Mouse (Mus musculus) liver, embryonic 12.5 days (tissue): ENCODE measurements around the gene Cdh1. TPM values are rescaled to one million over a fixed set of nuclear protein-coding genes. Genes with fewer than 3 reads are reported as not detected.

Source experiments
- ATAC-seq: fragments of 200-750 bp; cut with Nextera tagmentation; 2 replicates; pipeline ENCODE4 v1.8.0; 2017; ENCODE audit warnings: moderate number of reproducible peaks, mild to moderate bottlenecking, moderate library complexity
- H3K27ac ChIP-seq: fragments of 300-500 bp; sonication (generic); 2 replicates; pipeline ENCODE4 v1.5.1; 2016; ENCODE audit warnings: mild to moderate bottlenecking
- H3K27me3 ChIP-seq: fragments of 300-500 bp; sonication (generic); replicated peaks from 2 replicates; pipeline ENCODE4 v1.6.1; 2016; ENCODE audit warnings: mild to moderate bottlenecking, moderate library complexity
- H3K36me3 ChIP-seq: fragments of 300-500 bp; sonication (generic); 2 replicates; pipeline ENCODE4 v1.6.1; 2016; ENCODE audit warnings: mild to moderate bottlenecking, moderate library complexity
- H3K4me1 ChIP-seq: fragments of 300-500 bp; sonication (generic); 2 replicates; pipeline ENCODE4 v1.6.1; 2016
- H3K4me2 ChIP-seq: fragments of 300-500 bp; sonication (generic); 2 replicates; pipeline ENCODE4 v1.6.1; 2016; ENCODE audit warnings: mild to moderate bottlenecking, moderate library complexity
- H3K4me3 ChIP-seq: fragments of 300-500 bp; sonication (generic); 2 replicates; pipeline ENCODE4 v1.5.1; 2016; ENCODE audit warnings: mild to moderate bottlenecking, moderate library complexity
- H3K9ac ChIP-seq: fragments of 300-500 bp; sonication (generic); 2 replicates; pipeline ENCODE4 v1.6.1; 2016; ENCODE audit warnings: mild to moderate bottlenecking, moderate library complexity
- H3K9me3 ChIP-seq: fragments of 300-500 bp; sonication (generic); replicated peaks from 2 replicates; pipeline ENCODE4 v1.6.1; 2016; ENCODE audit warnings: mild to moderate bottlenecking, moderate library complexity
- WGBS: fragments of 180-500 bp; shearing (Covaris S2); methylation state at CpG from one replicate; pipeline ENCODE4 v1.1.7; 2016; ENCODE audit not compliant: insufficient replicate concordance; 5-methylcytosine and 5-hydroxymethylcytosine counted together
- polyA plus RNA-seq: library from polyadenylated mRNA; unstranded; fragments of >200 nt; fragmentation: Nextera tagmentation; extraction: Ambion mirVana; gene quantifications from 2 replicates; pipeline ENCODE4 v1.2.1, GENCODE M21; 2016

The Cdh1 gene
- polyA plus RNA-seq, 1 experiment from 2014 or later: 11.4 TPM

GRCm38 (mm10) chr8:106642172-106642571 lies 39.0 kb downstream of the Cdh1 start:
- no peak overlapping the region for H3K9ac ChIP-seq
- no peaks in the 10 kb centered on the region for H3K9me3 ChIP-seq
- H3K27ac ChIP-seq: no peak overlapping the region
- H3K4me3 ChIP-seq: no peak overlapping the region
- H3K4me2 ChIP-seq: no peak overlapping the region
- WGBS: 58% methylated on average over 2 of the region's 2 CpGs
- no peak for ATAC-seq
- H3K27me3 ChIP-seq: 0 out of 2 replicates have a peak, but pooled peaks cover 3% of the 10 kb centered on the region
- H3K36me3 ChIP-seq: no peaks in the 10 kb centered on the region
- peaks cover 8% of the 10 kb centered on the region; the same call in 1 of the 2 replicates for H3K4me1 ChIP-seq

DNA sequence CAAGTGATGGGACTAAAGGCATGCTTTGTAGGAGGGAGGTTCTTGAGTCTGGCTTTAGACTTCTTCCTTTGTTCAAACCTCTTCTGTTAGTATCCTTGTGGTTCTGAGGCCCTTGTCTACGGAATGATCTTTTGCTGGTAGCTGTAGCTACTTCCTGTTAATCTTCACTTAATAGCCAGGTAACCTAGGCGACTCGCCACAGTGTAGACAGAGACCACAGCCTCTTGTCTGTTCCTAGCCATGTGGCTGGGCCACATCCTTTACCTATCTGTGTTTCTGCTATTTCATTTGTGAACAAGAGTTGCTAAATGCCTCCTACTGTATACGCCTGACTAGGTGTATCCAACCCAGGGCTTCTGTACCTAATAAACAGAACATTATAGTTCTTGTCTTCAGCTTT lies 39.9 kb downstream of the Cdh1 start:
- 0 out of 2 replicates have a peak, but pooled peaks cover 3% of the 10 kb centered on the region for H3K27me3 ChIP-seq
- H3K4me3 ChIP-seq: no peak overlapping the region
- 36% methylated on average over 4 of the region's 4 CpGs for WGBS
- H3K9me3 ChIP-seq: no peaks in the 10 kb centered on the region
- H3K4me2 ChIP-seq: no peak overlapping the region
- H3K36me3 ChIP-seq: no peaks in the 10 kb centered on the region
- H3K4me1 ChIP-seq: peaks cover 8% of the 10 kb centered on the region; the same call in 1 of the 2 replicates
- H3K9ac ChIP-seq: no peak overlapping the region
- no peak overlapping the region for H3K27ac ChIP-seq
- ATAC-seq: no peak

- 0 out of 2 replicates have a peak, but pooled peaks cover 3% of the 10 kb centered on the region for H3K27me3 ChIP-seq
- no peak overlapping the region for H3K27ac ChIP-seq
- H3K9me3 ChIP-seq: no peaks in the 10 kb centered on the region
- H3K4me1 ChIP-seq: peaks cover 8% of the 10 kb centered on the region; the same call in 1 of the 2 replicates
- 55% methylated on average over 3 of the region's 3 CpGs for WGBS
- H3K9ac ChIP-seq: no peak overlapping the region
- ATAC-seq: no peak
- no peak overlapping the region for H3K4me3 ChIP-seq
- no peak overlapping the region for H3K4me2 ChIP-seq
- H3K36me3 ChIP-seq: no peaks in the 10 kb centered on the region
Measured at GRCm38 (mm10) chr8:106644957-106645356, 41.8 kb downstream of the Cdh1 start.

GRCm38 (mm10) chr8:106646153-106646552 lies 43.0 kb downstream of the Cdh1 start:
- 67% methylated on average over 2 of the region's 2 CpGs for WGBS
- no peak overlapping the region for H3K27ac ChIP-seq
- no peaks in the 10 kb centered on the region for H3K36me3 ChIP-seq
- no peak overlapping the region for H3K9ac ChIP-seq
- H3K9me3 ChIP-seq: no peaks in the 10 kb centered on the region
- H3K4me2 ChIP-seq: no peak overlapping the region
- no peak for ATAC-seq
- 0 out of 2 replicates have a peak, but pooled peaks cover 3% of the 10 kb centered on the region for H3K27me3 ChIP-seq
- 0 out of 2 replicates have a peak, but pooled peaks cover 3% of the 10 kb centered on the region for H3K4me1 ChIP-seq
- H3K4me3 ChIP-seq: no peak overlapping the region

- no peak overlapping the region for H3K4me3 ChIP-seq
- no peak overlapping the region for H3K4me2 ChIP-seq
- no peak overlapping the region for H3K9ac ChIP-seq
- 0 out of 2 replicates have a peak, but pooled peaks cover 3% of the 10 kb centered on the region for H3K27me3 ChIP-seq
- no peak for ATAC-seq
- 67% methylated on average over 5 of the region's 5 CpGs for WGBS
- no peaks in the 10 kb centered on the region for H3K9me3 ChIP-seq
- H3K36me3 ChIP-seq: no peaks in the 10 kb centered on the region
- H3K27ac ChIP-seq: no peak overlapping the region
- H3K4me1 ChIP-seq: no peaks in the 10 kb centered on the region
Measured at GRCm38 (mm10) chr8:106646731-106647130, 43.6 kb downstream of the Cdh1 start.

DNA sequence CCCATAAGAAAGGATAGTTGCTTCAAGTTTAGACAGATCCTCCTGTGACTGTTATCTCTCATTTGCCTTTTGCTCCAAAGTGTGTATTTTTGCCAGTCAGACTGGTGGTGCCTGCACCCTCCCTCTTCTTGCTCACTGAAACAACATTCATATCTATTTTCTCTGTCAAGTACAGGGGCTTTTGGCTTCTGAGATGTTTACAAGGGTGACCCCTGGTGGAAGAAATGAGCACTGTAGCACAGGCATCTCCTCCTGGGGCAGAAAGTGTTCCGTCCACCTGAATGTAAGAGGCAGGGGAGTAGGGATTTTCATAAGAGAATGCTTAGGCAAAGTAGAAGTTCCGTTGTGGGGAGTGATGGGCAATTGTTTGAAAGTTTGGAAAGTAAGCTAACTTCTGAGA lies 44.2 kb downstream of the Cdh1 start:
- Histone ChIP-seq H3K27ac (no peak overlapping the region), H3K4me1 (no peaks in the 10 kb centered on the region), H3K36me3 (no peaks in the 10 kb centered on the region), H3K9me3 (no peaks in the 10 kb centered on the region), H3K27me3 (0 out of 2 replicates have a peak, but pooled peaks cover 3% of the 10 kb centered on the region), H3K9ac (no peak overlapping the region), H3K4me3 (no peak overlapping the region), H3K4me2 (no peak overlapping the region)
- 22% methylated on average over 2 of the region's 2 CpGs for WGBS
- no peak for ATAC-seq

GRCm38 (mm10) chr8:106648421-106648820 lies 45.3 kb downstream of the Cdh1 start:
- Histone ChIP-seq H3K27ac (no peak overlapping the region), H3K4me3 (no peak overlapping the region), H3K36me3 (no peaks in the 10 kb centered on the region), H3K4me2 (no peak overlapping the region), H3K9me3 (no peaks in the 10 kb centered on the region), H3K9ac (no peak overlapping the region), H3K27me3 (0 out of 2 replicates have a peak, but pooled peaks cover 3% of the 10 kb centered on the region), H3K4me1 (no peaks in the 10 kb centered on the region)
- WGBS: 72% methylated on average over 8 of the region's 8 CpGs
- ATAC-seq: no peak

DNA sequence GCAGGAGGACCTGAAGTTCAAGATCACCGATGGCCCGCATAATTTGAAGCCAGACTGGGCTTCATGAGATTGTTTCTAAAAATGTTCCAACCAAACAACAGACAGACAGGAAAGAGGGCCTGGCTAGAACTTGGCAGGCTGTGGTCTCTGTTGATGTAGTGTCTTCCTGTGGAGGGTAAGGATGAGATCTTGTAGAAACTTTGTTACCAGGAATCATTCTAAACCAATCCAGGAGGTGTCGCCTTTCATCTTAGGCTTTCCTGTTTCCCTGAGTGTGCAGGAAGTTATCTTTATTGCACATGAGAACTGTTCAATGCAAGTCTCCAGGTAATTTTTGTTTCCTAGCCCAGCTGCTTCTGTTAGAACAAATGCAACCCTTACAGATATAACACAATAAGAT lies 48.8 kb downstream of the Cdh1 start:
- Histone ChIP-seq H3K4me1 (no peaks in the 10 kb centered on the region), H3K9me3 (no peaks in the 10 kb centered on the region), H3K36me3 (0 out of 2 replicates have a peak, but pooled peaks cover 2% of the 10 kb centered on the region), H3K4me2 (no peak overlapping the region), H3K9ac (no peak overlapping the region), H3K27me3 (no peaks in the 10 kb centered on the region), H3K27ac (no peak overlapping the region), H3K4me3 (no peak overlapping the region)
- ATAC-seq: no peak
- 42% methylated on average over 3 of the region's 3 CpGs for WGBS

GRCm38 (mm10) chr8:106656046-106656445 lies 52.9 kb downstream of the Cdh1 start:
- no peak overlapping the region for H3K4me3 ChIP-seq
- H3K4me2 ChIP-seq: no peak overlapping the region
- H3K9ac ChIP-seq: no peak overlapping the region
- H3K36me3 ChIP-seq: 0 out of 2 replicates have a peak, but pooled peaks cover 2% of the 10 kb centered on the region
- H3K4me1 ChIP-seq: no peaks in the 10 kb centered on the region
- H3K27me3 ChIP-seq: no peaks in the 10 kb centered on the region
- no peak overlapping the region for H3K27ac ChIP-seq
- no peak for ATAC-seq
- H3K9me3 ChIP-seq: no peaks in the 10 kb centered on the region

DNA sequence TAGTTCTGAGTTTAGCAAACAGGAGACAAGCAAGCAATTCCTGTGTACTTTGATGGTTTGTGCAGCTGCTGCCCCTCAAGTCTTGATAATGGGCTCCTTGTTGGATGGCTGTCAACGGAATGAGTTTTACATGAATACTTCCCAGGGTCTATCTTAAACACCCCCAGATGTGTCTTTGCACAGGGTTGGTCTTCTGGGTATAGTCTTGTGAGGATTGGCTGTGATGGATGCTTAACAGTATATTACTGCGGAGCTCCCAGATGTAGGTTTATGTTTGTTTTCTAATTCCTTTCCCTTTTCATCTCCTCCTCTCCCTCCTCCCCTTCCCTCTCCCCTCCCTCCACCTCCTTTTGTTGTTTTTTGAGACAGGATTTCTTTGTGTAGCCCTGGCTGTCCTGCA lies 69.6 kb downstream of the Cdh1 start:
- no peak overlapping the region for H3K4me2 ChIP-seq
- no peak overlapping the region for H3K4me3 ChIP-seq
- no peaks in the 10 kb centered on the region for H3K9me3 ChIP-seq
- no peak for ATAC-seq
- H3K4me1 ChIP-seq: no peaks in the 10 kb centered on the region
- H3K27me3 ChIP-seq: 0 out of 2 replicates have a peak, but pooled peaks cover 4% of the 10 kb centered on the region
- WGBS: 64% methylated on average over 2 of the region's 2 CpGs
- H3K9ac ChIP-seq: no peak overlapping the region
- no peaks in the 10 kb centered on the region for H3K36me3 ChIP-seq
- no peak overlapping the region for H3K27ac ChIP-seq

DNA sequence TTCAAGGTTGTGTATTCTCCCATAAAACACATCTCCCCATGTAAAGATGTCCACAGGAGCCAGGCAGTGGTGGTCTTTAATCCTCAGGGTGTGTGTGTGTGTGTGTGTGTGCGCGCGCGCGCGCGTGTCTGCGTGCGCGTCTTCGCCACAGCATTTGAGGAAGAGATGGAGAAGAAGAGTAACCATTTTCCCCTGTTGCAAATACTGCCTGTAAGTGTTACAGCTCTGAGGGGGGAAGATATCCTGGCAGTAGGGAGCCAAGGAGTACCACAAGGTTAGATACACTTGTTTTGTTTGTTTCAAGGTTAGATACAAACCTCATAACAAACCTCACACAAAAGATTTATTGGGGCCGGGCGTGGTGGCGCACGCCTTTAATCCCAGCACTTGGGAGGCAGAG lies 71.2 kb downstream of the Cdh1 start:
- WGBS: 91% methylated on average over 15 of the region's 15 CpGs

DNA sequence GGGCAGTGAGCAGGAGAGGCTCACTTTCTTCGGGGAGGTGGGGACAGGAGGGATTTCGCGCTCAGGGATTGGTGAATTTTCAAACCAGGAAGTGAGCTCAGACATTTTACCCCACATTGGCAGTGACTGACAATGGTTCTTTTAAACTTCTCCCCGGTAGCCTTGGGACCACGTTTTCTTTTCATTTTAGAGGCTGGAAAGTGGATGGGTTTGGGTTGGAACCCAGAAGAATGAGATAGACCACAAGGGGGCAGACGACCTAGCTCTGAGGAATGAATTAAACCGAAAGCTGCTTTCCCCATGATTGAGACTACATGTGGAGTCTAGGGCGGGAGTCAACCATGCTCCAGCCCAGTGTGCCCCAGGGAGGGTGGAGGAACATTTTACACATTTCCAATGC lies 71.7 kb downstream of the Cdh1 start:
- 0 out of 2 replicates have a peak, but pooled peaks cover 4% of the 10 kb centered on the region for H3K27me3 ChIP-seq
- no peak overlapping the region for H3K27ac ChIP-seq
- no peaks in the 10 kb centered on the region for H3K4me1 ChIP-seq
- 61% methylated on average over 8 of the region's 8 CpGs for WGBS
- H3K9ac ChIP-seq: no peak overlapping the region
- no peaks in the 10 kb centered on the region for H3K9me3 ChIP-seq
- H3K4me3 ChIP-seq: no peak overlapping the region
- no peaks in the 10 kb centered on the region for H3K36me3 ChIP-seq
- H3K4me2 ChIP-seq: no peak overlapping the region
- ATAC-seq: no peak

More for the DNA sequence above, 71.2 kb downstream of the Cdh1 start:
- H3K27me3 ChIP-seq: 0 out of 2 replicates have a peak, but pooled peaks cover 4% of the 10 kb centered on the region
- H3K4me1 ChIP-seq: no peaks in the 10 kb centered on the region
- H3K9me3 ChIP-seq: no peaks in the 10 kb centered on the region
- no peak overlapping the region for H3K9ac ChIP-seq
- no peak overlapping the region for H3K4me3 ChIP-seq
- ATAC-seq: no peak
- no peak overlapping the region for H3K27ac ChIP-seq
- no peaks in the 10 kb centered on the region for H3K36me3 ChIP-seq
- no peak overlapping the region for H3K4me2 ChIP-seq
